Mouse (Mus musculus): ENCODE data around the gene Gm45213. TPM values are rescaled to one million over a fixed set of nuclear protein-coding genes. Genes with fewer than 3 reads are reported as not detected.
"Not testable (repeated sequence)": the region's sequence is repeated elsewhere in the genome, so short reads cannot be mapped to it uniquely, and the experiment has no call there.

Gm45213 gene
- polyA plus RNA-seq, 2 experiments = not detected

DNA sequence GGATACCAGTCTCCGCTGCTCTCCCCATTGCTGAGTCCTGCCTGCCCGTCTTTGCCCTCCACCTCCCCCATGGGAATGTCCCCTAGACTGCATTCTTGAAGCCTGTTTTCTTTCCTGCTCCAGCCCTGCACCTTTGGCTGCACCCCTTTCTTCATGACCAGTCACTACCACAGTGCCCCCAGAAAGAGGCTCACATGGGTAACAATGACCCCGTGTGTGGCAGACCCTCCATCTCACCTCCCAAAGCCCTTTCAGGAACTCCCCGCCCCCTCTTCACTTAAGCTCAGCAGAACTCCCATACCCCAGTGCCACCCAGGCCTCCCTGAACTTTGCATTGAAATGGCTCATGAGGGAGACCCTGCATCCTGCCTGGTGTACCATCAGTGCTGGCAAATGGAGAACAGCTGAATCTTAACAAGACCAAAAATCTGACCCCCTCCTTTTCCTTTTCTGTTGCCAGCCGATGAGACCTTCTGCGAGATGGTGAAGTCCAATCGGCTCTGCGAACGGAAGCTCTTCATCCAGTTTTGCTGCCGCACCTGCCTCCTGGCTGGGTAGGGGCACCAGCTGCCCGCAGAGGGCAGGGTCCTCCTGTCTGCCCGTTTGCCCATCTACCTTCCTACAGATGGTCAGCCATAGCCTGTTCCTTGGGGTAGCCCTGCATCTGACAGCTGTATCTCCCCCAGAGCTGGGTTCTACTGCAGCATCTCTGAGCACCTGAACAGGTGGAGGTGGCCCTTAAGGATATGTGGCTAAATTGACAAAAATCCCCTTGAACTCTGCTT lies 5.2 kb downstream of the Gm45213 start:
- Histone ChIP-seq H3K9ac (replicated peaks) (no peak overlapping the region), H3K4me2 (ENCODE audit: low read depth) (no peak overlapping the region), H3K36me3 (replicated peaks; ENCODE audit: control insufficient read depth, insufficient read depth, low read depth) (no peaks in the 10 kb centered on the region), H3K4me3 (ENCODE audit: insufficient read depth in 1 of 2, low read depth in 2 of 2, low read length in 2 of 2) (no peak overlapping the region), H3K27me3 (ENCODE audit: control insufficient read depth, insufficient read depth, low read length) (no peaks in the 10 kb centered on the region), H3K9me3 (ENCODE audit: control insufficient read depth, low read length) (no peaks in the 10 kb centered on the region), H3K27ac (no peak overlapping the region), H3K4me1 (replicated peaks; ENCODE audit: control insufficient read depth in 2 of 2, insufficient read depth in 2 of 2, low read length in 1 of 2) (no peaks in the 10 kb centered on the region)
- WGBS (ENCODE audit: insufficient replicate concordance) = 70% methylated on average over 12 of the region's 12 CpGs
- ATAC-seq (ENCODE audit: insufficient read depth) = no peak
- TF ChIP-seq CTCF (IDR thresholded peaks at IDR 0.05; ENCODE audit: low read depth) (no peak), EP300 (IDR thresholded peaks at IDR 0.05; ENCODE audit: low read depth) (no peak)
- no peak for DNase-seq (ENCODE audit: low read depth in 3 of 3, low spot score in 3 of 3)

DNA sequence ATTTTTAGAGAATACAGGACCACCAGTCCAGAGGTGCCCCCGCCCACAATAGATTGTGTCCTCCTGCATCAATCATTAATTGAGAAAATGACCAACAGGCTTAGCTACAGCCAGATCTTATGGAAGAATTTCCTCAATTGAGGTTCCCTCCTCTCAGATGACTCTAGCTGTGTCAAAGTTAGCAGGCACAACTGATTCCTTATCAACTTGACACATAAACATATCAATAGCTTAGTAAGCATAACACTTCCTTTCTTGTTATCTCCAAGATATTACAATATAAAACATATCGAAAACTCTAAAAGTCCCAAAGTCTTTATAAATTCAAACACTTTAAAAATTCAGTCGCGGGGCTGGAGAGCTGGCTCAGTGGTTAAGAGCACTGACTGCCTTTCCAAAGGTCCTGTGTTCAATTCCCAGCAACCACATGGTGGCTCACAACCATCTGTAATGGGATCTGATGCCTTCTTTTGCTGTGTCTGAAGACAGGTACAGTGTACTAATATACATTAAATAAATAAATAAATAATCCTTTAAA lies 10.6 kb downstream of the Gm45213 start:
- H3K36me3 ChIP-seq (replicated peaks; ENCODE audit: control insufficient read depth, insufficient read depth, low read depth) = no peaks in the 10 kb centered on the region
- no peak overlapping the region for H3K4me3 ChIP-seq (ENCODE audit: insufficient read depth in 1 of 2, low read depth in 2 of 2, low read length in 2 of 2)
- TF ChIP-seq EP300 (IDR thresholded peaks at IDR 0.05; ENCODE audit: low read depth) (no peak), CTCF (IDR thresholded peaks at IDR 0.05; ENCODE audit: low read depth) (no peak)
- no peaks in the 10 kb centered on the region for H3K4me1 ChIP-seq (replicated peaks; ENCODE audit: control insufficient read depth in 2 of 2, insufficient read depth in 2 of 2, low read length in 1 of 2)
- no peak overlapping the region for H3K9ac ChIP-seq (replicated peaks)
- no peak overlapping the region for H3K4me2 ChIP-seq (ENCODE audit: low read depth)
- WGBS (ENCODE audit: insufficient replicate concordance) = 68% methylated on average over 4 of the region's 4 CpGs
- H3K27me3 ChIP-seq (ENCODE audit: control insufficient read depth, insufficient read depth, low read length) = no peaks in the 10 kb centered on the region
- H3K27ac ChIP-seq = no peak overlapping the region
- H3K9me3 ChIP-seq (ENCODE audit: control insufficient read depth, low read length) = no peaks in the 10 kb centered on the region
- ATAC-seq (ENCODE audit: insufficient read depth) (no peak), DNase-seq (ENCODE audit: low read depth in 3 of 3, low spot score in 3 of 3) (no peak)

DNA sequence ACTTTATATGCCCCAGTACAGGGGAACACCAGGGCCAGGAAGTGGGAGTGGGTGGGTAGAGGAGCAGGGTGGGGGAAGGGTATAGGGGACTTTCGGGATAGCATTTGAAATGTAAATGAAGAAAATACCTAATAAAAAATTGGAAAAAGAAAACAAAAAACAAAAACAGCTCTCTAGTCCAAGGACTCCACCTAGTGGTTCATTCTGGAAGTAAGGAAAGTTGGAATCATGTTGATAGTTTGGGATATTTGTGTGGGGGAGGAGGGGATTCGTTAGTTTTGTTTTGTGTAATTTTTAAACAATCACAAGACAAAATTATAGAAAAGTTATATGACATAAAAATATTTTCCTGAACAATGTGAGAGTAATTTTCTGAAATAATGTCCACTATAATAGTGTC lies 12.0 kb downstream of the Gm45213 start:
- not testable (repeated sequence) for H3K27ac ChIP-seq; H3K4me3 ChIP-seq (ENCODE audit: insufficient read depth in 1 of 2, low read depth in 2 of 2, low read length in 2 of 2); H3K27me3 ChIP-seq (ENCODE audit: control insufficient read depth, insufficient read depth, low read length); H3K9ac ChIP-seq (replicated peaks); H3K36me3 ChIP-seq (replicated peaks; ENCODE audit: control insufficient read depth, insufficient read depth, low read depth); H3K4me1 ChIP-seq (replicated peaks; ENCODE audit: control insufficient read depth in 2 of 2, insufficient read depth in 2 of 2, low read length in 1 of 2); H3K4me2 ChIP-seq (ENCODE audit: low read depth); ATAC-seq (ENCODE audit: insufficient read depth); H3K9me3 ChIP-seq (ENCODE audit: control insufficient read depth, low read length); DNase-seq (ENCODE audit: low read depth in 3 of 3, low spot score in 3 of 3)
- WGBS (ENCODE audit: insufficient replicate concordance) = 12% methylated on average over 2 of the region's 2 CpGs
- peak; percentile 61 for TF ChIP-seq CTCF (IDR thresholded peaks at IDR 0.05; ENCODE audit: low read depth)

DNA sequence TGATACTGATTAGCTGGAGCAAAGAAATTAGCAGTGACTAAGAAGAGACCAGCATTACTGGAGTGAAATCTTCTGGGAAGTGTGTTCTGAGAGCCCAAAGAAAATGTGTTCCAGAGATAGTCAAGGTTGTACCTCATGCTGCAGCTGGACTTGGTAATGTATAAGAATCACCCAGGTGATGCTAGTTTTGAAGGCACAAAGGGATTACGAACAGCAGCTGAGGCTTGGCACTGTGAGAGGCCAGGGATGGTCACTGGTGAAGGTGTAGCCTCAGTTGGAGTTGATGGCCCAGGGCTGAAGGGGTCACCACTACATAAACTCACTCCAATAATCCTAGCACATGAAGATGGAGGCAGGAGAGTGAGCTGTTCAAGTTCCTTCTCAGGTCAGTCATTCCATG lies 15.3 kb downstream of the Gm45213 start, which contains the start of gene Snrpa1:
TSS of gene Snrpa1 (plus strand) at position 301 of the 400 bp plus-strand sequence.
- Histone ChIP-seq H3K27ac (peak within 1 kb of the TSS; percentile 21; the same call in 1 of the 2 replicates), H3K27me3 (ENCODE audit: control insufficient read depth, insufficient read depth, low read length) (no peaks in the 10 kb centered on the region), H3K36me3 (replicated peaks; ENCODE audit: control insufficient read depth, insufficient read depth, low read depth) (peaks cover 14% of the 10 kb centered on the region), H3K4me3 (ENCODE audit: insufficient read depth in 1 of 2, low read depth in 2 of 2, low read length in 2 of 2) (peak within 1 kb of the TSS; percentile 72 to 82), H3K9me3 (ENCODE audit: control insufficient read depth, low read length) (no peaks in the 10 kb centered on the region), H3K9ac (replicated peaks) (peak within 1 kb of the TSS; percentile 89), H3K4me1 (replicated peaks; ENCODE audit: control insufficient read depth in 2 of 2, insufficient read depth in 2 of 2, low read length in 1 of 2) (peaks cover 7 to 11% of the 10 kb centered on the region in 2 experiments; a peak in 3 of 4 replicates), H3K4me2 (ENCODE audit: low read depth) (peak within 1 kb of the TSS; percentile 68)
- ATAC-seq (ENCODE audit: insufficient read depth) (no peak), DNase-seq (ENCODE audit: low read depth in 3 of 3, low spot score in 3 of 3) (no peak)
- WGBS (ENCODE audit: insufficient replicate concordance) = 71% methylated on average over 1 of the region's 1 CpGs
- no peak for TF ChIP-seq EP300 (IDR thresholded peaks at IDR 0.05; ENCODE audit: low read depth)

Data from liver, embryonic 14.5 days (tissue).